Mouse (Mus musculus): ENCODE results near the gene Pkm.

GRCm38 (mm10) chr9:59703099-59703498 is 46.9 kb downstream of the Pkm start:
- TF ChIP-seq POLR2A (IDR thresholded peaks at IDR 0.05; ENCODE audit: extremely low read depth, insufficient read depth, low read length) (no peak), CTCF (IDR thresholded peaks at IDR 0.05; ENCODE audit: low read depth, low read length) (no peak)

All from liver, adult 2 months (tissue).